Mouse (Mus musculus): ENCODE results near the gene Aldh1l1. TPM values are rescaled to one million over a fixed set of nuclear protein-coding genes. Genes with fewer than 3 reads are reported as not detected.

Aldh1l1 gene
- total RNA-seq, 4 experiments from 2014 or later = 1.8 to 5.1 (median 3.7) TPM

DNA sequence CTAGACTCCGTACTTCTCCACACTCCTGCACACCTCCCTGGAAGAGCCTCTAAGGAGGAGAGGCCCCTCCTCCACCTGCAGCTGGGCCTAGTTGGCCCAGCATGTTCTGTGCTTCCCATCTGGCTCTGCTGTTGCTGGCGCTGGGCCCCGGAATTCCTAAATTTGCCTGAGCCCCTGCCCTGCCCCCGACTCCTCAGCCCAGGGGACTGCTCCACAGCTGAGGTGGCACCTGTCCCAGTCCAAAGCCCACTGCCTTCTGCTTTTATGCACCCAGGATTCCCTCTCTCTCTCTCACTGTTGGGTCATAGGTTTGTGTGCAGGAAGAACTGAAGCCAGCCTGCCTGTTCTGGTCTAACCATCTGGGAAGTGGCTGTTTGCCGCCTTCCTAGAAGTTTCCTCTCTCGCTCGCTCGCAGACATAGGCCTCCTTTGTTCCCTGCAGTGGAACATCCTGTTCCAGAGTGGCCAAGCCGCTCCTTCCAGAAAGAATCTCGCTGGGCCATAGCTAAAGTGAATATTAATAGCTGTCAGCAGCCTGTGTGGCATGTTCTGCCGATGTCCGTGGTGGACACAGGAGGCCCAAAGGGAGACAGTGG is 15.2 kb upstream of the Aldh1l1 start:
- peak; percentile 90 for DNase-seq (ENCODE audit: low spot score)

- no peak for DNase-seq (ENCODE audit: low spot score)
These were observed 14.1 kb upstream of the Aldh1l1 start for GRCm38 (mm10) chr6:90472079-90472478.

- DNase-seq (ENCODE audit: low spot score) = no peak
These were observed 13.5 kb upstream of the Aldh1l1 start for GRCm38 (mm10) chr6:90472697-90473096.

GRCm38 (mm10) chr6:90473630-90474360 is 12.4 kb upstream of the Aldh1l1 start:
- DNase-seq (ENCODE audit: low spot score) = no peak

DNA sequence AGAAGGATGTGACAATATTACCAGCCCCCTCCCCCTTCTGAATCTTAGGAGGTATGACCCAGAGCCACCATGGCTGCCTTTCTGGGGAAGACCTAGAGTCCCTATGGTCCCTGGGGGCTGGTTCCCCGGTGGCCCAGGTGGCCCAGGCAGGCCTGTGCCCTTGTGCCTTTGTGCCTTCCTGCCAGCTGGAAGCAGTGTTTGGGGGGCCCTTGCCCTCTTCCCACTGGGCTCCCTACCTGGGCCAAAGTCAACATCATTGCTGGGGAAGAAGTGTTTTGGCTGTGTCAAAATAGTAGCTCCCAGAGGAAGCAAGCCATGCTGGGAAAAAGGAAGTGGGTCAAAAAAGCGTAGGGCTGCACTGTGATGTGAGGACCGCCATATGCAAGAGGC is 11.9 kb upstream of the Aldh1l1 start:
- no peak for DNase-seq (ENCODE audit: low spot score)

DNA sequence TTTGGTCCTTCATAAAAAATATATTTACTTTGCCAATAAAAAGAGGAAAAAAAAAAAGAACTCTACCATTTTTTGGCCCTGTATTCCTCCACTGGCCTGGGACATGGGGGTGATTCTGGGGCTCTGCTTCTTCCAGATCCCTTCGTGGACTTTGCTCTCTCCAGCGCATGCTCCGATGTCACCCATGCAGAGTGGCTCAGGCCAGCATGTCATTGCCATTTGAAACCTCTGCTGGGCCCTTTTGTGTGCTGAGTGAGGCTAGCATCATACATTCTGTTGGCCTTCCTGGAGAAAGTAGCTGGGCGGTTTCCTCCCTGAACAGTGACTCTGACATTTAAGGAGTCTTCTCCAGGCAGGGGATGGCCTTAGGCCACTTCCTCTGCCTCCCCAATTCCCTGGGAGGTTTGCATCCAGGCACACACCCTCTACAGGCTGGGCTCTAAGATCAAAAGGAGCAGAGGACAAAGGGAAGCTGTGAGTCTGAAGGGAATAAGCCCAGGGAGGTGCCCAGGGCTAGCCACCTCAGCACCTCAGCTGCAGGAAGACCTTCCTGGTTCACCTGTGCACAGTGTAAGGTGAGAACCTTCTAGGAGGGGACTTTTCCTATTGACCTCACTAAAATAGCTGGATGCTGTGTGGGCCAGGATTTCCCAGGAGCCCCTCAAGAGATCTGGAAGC is 10.9 kb upstream of the Aldh1l1 start:
- DNase-seq (ENCODE audit: low spot score) = no peak

- DNase-seq (ENCODE audit: low spot score) = no peak
These were observed 10.4 kb upstream of the Aldh1l1 start for GRCm38 (mm10) chr6:90475854-90476212.

DNA sequence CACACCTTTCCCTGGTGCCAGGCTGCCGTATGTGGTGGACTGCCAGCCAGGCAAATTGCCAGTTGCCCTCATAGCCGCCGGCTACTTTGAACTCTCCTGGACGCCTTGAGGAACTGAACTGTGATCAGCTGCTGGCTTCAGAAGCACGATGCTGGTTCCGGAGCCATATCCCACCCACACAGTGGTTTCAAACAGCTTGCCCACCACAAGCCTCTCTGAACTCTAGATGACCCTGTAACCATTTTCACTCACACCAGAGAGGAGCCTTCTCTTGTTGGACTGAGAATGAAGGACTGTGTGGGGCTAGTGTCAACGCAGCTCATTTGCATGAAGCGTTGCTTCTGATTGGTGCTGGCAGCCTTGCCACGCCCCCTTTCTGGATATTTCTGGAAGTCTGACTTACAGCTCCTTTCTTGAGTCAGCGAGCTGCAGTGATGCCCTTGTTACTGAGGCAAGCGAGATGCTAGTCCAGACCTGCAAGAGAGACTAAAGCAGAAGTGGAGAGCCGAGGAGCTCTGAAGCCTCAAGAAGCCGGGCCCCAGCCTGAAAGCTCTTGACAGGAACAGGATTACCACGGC is 9.2 kb upstream of the Aldh1l1 start:
- peak; percentile 62 for DNase-seq (ENCODE audit: low spot score)

DNA sequence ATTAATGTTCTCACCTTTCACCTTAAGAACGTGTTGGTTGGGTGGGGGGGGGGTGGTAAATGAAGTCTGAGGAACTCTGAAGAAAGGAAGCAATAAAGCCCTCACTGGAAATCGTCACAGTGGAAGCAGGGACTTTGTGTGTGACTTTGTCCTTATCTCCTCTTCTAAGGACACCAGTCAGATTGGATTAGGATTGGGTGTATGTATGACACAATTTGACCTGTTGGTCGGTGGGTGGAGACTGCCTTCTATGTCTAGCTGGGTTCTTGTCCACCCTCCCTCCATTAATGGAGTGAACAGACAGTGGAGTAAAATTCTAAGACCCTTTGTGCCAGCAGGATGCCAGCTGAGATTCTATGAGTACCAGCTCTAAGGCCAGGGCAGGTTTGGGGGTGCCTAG is 2.0 kb upstream of the Aldh1l1 start:
- DNase-seq (ENCODE audit: low spot score) = no peak

- no peak for DNase-seq (ENCODE audit: low spot score)
These were observed 1.4 kb upstream of the Aldh1l1 start for GRCm38 (mm10) chr6:90484876-90485275.

GRCm38 (mm10) chr6:90487531-90487930 is 1.3 kb downstream of the Aldh1l1 start:
- no peak for DNase-seq (ENCODE audit: low spot score)

GRCm38 (mm10) chr6:90489532-90489931 is 3.3 kb downstream of the Aldh1l1 start:
- no peak for DNase-seq (ENCODE audit: low spot score)

DNA sequence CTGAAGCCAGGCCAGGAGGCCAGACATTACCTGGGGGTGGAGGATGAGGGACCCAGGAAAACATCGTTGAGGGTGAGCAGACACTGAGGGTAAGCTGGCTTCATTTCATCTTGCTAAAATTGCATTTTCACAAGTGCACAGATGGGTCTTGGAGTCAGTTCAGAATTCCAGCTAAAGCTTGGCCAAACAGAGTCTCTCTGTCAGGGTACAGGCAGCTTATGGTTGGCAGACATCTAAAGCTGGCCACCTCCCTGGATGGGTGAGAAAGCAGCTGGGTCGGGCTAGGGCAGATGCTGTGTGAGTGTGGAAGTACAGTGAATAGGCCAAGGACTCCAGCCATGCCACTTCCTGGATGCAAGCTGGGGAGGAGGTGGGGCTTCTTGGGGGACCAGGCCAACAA is 4.7 kb downstream of the Aldh1l1 start:
- no peak for DNase-seq (ENCODE audit: low spot score)

- no peak for DNase-seq (ENCODE audit: low spot score)
These were observed 5.9 kb downstream of the Aldh1l1 start for GRCm38 (mm10) chr6:90491956-90492744.

- no peak for DNase-seq (ENCODE audit: low spot score)
These were observed 7.9 kb downstream of the Aldh1l1 start for GRCm38 (mm10) chr6:90494155-90494554.

- DNase-seq (ENCODE audit: low spot score) = no peak
These were observed 8.3 kb downstream of the Aldh1l1 start for GRCm38 (mm10) chr6:90494566-90494965.

DNA sequence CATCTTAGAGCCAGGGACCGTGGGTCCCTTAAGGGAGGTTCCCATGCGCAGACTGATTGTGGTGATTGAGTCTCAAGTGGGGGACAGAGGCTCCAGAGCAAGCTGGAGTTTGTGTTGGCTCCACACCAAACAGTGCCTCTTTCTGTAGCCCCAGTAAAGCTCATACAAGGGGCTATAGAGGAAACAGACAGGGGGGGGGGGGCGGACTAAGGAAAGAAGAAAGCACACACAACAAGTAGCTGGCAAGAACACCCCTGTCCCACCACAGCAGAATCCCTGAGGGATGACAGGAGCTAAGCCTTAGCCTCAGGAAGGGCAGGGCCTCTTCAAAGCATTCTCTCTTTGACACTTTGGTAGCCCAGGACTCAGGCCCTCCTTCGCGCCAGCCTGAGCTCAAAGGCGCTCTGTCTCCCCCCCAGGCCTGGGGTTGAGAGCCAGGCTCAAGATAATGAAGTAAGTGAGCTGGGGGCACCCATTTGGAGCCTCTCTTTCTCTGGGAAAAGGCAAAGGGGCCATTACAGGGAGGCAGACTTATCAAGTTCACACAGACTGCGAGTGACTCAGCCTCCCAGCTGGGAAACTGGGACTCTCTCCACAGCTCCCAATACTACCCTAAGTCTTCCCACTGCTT is 9.2 kb downstream of the Aldh1l1 start:
- peak; percentile 35 for DNase-seq (ENCODE audit: low spot score)

DNA sequence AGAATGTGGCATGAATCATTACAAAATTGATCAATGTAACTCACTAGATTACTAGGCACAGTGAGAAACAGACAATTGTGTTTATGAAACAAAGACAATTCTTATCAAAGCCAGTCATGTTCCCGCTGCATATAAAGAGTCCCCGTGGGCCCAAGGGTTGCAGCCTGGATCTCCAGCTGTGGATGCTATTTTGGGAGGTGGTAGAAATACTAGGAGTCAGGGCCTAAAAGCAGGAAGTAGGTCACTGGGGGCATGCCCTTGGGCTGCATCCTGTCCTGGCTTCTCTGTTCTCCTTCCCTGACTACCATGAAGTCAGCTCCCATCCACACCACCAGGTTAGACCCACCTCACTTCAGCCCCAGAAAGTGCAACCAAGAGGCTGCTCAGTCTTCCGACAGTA is 10.0 kb downstream of the Aldh1l1 start:
- DNase-seq (ENCODE audit: low spot score) = peak; percentile 35

- DNase-seq (ENCODE audit: low spot score) = no peak
These were observed 13.3 kb downstream of the Aldh1l1 start for GRCm38 (mm10) chr6:90499509-90499908.

GRCm38 (mm10) chr6:90501222-90501940 is 15.2 kb downstream of the Aldh1l1 start:
- DNase-seq (ENCODE audit: low spot score) = peak; percentile 27

DNA sequence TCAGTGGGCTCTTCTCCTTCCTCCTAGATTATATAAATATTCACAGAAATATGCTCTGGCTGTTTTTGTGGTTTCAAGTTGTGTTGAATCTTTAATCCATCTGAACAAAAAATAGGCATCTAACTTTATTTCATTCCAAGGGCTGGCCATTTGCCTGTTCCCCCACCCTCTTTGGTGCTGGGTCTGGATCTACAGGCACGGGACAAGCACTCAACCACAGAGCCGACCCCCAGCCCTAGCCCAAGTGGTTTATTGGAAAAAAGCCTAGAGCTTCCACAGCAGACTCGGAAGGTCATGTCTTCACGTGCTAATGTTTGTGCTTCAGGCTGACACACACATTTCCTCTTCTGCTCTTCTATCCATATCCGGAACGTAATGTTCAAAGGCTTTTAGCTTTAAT is 19.7 kb downstream of the Aldh1l1 start:
- peak; percentile 34 for DNase-seq (ENCODE audit: low spot score)

Measured in heart, adult 8-10 months (tissue).